Mouse (Mus musculus) brain, embryonic 18.5 days (tissue): ENCODE measurements around the gene Pigyl.

Experiments used
- DNase-seq: peaks from one replicate; pipeline ENCODE4 v3.0.0-alpha.2; 2012; ENCODE audit warnings: low read depth, low spot score

The Pigyl gene

DNA sequence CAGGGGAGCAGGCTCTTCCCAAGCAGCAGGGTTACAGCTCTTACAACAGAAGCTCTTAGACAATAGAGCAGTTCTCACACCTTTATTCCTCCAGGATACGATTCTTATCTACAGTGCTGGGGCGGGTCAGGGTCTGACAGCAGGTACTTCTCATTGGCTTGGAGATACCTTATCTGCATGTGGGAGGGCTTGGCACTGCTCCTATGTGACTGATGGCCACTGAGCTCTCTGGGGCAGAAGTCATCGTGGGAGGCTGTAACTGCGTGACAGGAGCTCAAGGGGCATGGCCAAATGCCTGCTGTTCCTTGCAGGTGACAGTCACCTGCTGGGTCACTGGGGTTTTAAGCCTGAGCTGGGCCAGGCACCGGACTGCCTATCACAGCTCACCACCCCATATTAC is 39.8 kb downstream of the Pigyl start:
- no peak for DNase-seq
